Mouse (Mus musculus): Measurements from ENCODE around the gene Gm10570. TPM values are rescaled to one million over a fixed set of nuclear protein-coding genes. Genes with fewer than 3 reads are reported as not detected.

Gene Gm10570
- polyA plus RNA-seq, 1 experiment from 2014 or later = not detected

DNA sequence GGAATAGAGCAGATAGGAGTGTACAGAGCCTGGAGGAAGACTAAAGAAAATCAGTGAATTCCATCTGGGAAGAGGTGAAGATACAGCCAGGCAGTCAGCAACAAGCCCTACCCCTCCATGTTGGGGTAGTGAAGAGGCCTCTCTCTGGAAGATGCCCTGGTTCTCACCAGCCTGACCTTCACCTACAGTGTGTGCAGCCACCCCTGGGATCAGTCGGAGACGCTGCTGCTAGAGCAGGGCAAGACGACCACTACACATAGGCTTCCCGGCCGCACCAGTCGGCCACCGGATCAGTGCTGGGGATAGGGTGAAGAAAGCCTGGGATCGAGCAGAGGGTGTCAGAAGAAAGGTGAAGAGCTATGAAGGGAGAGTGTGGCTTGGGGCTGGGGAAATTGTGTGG is 780 bp upstream of the Gm10570 start:
- no peaks in the 10 kb centered on the region for H3K9me3 ChIP-seq (ENCODE audit: control insufficient read depth, low read length)
- H3K4me2 ChIP-seq (replicated peaks) = peak overlapping the region; percentile 95
- ATAC-seq (ENCODE audit: low FRiP score) = no peak
- peaks cover 19% of the 10 kb centered on the region for H3K36me3 ChIP-seq (replicated peaks; ENCODE audit: control insufficient read depth, insufficient read depth)
- 47% methylated on average over 8 of the region's 8 CpGs for WGBS
- no peak for DNase-seq (ENCODE audit: low spot score)
- H3K27me3 ChIP-seq (ENCODE audit: control insufficient read depth, insufficient read depth, low read length) = peaks cover 13% of the 10 kb centered on the region
- peaks cover 11% of the 10 kb centered on the region for H3K4me1 ChIP-seq (replicated peaks; ENCODE audit: control insufficient read depth, insufficient read depth, low read length)
- H3K4me3 ChIP-seq (replicated peaks; ENCODE audit: low read length) = peak overlapping the region; percentile 59
- peak overlapping the region; percentile 49 for H3K27ac ChIP-seq
- H3K9ac ChIP-seq = peak overlapping the region; percentile 84

DNA sequence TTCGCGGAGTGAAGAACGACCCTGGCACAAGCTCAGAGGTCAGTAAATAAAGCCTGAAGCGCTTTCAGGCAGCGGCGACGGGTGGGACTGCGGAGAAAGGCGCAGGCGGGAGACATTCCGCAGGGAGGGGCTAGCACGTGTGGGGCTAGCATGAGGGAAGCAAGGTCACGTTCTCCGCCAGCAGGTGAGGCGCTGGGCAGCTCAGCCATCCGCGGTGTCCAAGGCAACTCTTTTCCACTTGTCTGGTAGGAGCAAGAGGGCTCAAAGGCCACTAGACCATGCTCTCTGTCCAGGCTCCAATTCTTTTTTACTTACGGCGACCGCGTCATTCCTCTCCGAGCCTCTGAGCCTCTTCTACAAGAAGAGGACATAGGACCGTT is 633 bp downstream of the Gm10570 start:
- H3K9me3 ChIP-seq (ENCODE audit: control insufficient read depth, low read length) = no peaks in the 10 kb centered on the region
- peak; percentile 36 for DNase-seq (ENCODE audit: low spot score)
- peak overlapping the region; percentile 84 for H3K9ac ChIP-seq
- H3K4me3 ChIP-seq (replicated peaks; ENCODE audit: low read length) = peak overlapping the region; percentile 59
- peak overlapping the region; percentile 95 for H3K4me2 ChIP-seq (replicated peaks)
- H3K36me3 ChIP-seq (replicated peaks; ENCODE audit: control insufficient read depth, insufficient read depth) = peaks cover 5% of the 10 kb centered on the region; the same call in 1 of the 2 replicates
- peak; percentile 7; the same call in 1 of the 2 replicates for ATAC-seq (ENCODE audit: low FRiP score)
- H3K4me1 ChIP-seq (replicated peaks; ENCODE audit: control insufficient read depth, insufficient read depth, low read length) = peaks cover 11% of the 10 kb centered on the region
- WGBS = under 1% methylated on average over 23 of the region's 23 CpGs
- peak overlapping the region; percentile 49; the same call in 1 of the 2 replicates for H3K27ac ChIP-seq
- H3K27me3 ChIP-seq (ENCODE audit: control insufficient read depth, insufficient read depth, low read length) = peaks cover 13% of the 10 kb centered on the region

DNA sequence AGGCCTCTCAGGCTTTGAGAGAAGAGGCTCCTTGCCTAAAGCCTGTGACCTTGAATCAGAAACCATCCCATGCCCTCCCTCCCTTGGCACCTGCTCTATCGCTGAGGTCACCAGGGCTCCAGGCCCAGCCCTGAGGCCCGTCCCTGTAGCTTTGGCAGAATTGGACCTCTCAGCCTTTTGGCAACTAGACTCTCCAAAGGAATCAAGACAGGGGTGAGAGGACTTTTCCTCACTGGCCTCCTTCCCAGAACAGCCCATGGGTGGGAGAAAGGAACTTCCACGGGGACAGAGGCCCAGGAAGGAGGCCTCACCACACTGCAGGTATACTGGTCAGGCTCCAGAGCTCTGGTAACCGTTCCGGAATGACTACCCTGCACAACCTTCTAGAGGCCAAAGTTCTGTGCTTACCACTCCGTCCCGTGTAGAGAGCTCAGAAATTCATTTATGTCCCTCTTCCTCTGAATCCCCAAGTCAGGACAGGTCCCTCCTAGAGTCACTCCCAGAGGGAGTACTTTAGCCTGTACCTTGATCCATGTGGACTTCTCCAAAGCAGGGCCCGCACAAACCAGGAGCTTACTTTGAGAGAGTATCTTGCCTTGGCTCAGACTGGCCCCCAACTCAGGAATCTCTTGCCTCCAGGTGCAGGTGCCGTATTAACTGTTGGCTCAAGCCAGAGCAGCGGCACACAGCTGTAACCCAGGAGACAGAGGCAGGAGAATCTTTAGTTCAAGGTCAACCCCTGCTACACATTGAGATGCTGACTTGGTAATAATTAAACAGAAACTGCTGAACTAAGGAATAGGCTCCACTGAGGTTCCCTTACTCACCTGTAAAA is 1.5 kb downstream of the Gm10570 start:
- ATAC-seq (ENCODE audit: low FRiP score) (no peak), DNase-seq (ENCODE audit: low spot score) (no peak)
- H3K9me3 ChIP-seq (ENCODE audit: control insufficient read depth, low read length) = no peaks in the 10 kb centered on the region
- peak overlapping the region; percentile 95 for H3K4me2 ChIP-seq (replicated peaks)
- no peak overlapping the region for H3K27ac ChIP-seq
- peak overlapping the region; percentile 59; the same call in 1 of the 2 replicates for H3K4me3 ChIP-seq (replicated peaks; ENCODE audit: low read length)
- peaks cover 13% of the 10 kb centered on the region for H3K27me3 ChIP-seq (ENCODE audit: control insufficient read depth, insufficient read depth, low read length)
- H3K9ac ChIP-seq = no peak overlapping the region
- H3K36me3 ChIP-seq (replicated peaks; ENCODE audit: control insufficient read depth, insufficient read depth) = no peaks in the 10 kb centered on the region
- WGBS = 78% methylated on average over 10 of the region's 10 CpGs
- H3K4me1 ChIP-seq (replicated peaks; ENCODE audit: control insufficient read depth, insufficient read depth, low read length) = peaks cover 11% of the 10 kb centered on the region

- DNase-seq (ENCODE audit: low spot score) = no peak
- Histone ChIP-seq H3K9me3 (ENCODE audit: control insufficient read depth, low read length) (no peaks in the 10 kb centered on the region), H3K4me3 (replicated peaks; ENCODE audit: low read length) (no peak overlapping the region), H3K27ac (no peak overlapping the region), H3K4me1 (replicated peaks; ENCODE audit: control insufficient read depth, insufficient read depth, low read length) (peaks cover 11% of the 10 kb centered on the region), H3K4me2 (replicated peaks) (no peak overlapping the region), H3K27me3 (ENCODE audit: control insufficient read depth, insufficient read depth, low read length) (peaks cover 13% of the 10 kb centered on the region), H3K9ac (no peak overlapping the region), H3K36me3 (replicated peaks; ENCODE audit: control insufficient read depth, insufficient read depth) (no peaks in the 10 kb centered on the region)
- no peak for ATAC-seq (ENCODE audit: low FRiP score)
- WGBS = 18% methylated on average over 3 of the region's 3 CpGs
Observed at GRCm38 (mm10) chr4:130304746-130305145, 3.7 kb downstream of the Gm10570 start.

GRCm38 (mm10) chr4:130302285-130302870 is 6.1 kb downstream of the Gm10570 start:
- no peak for DNase-seq (ENCODE audit: low spot score)
- Histone ChIP-seq H3K9ac (no peak overlapping the region), H3K36me3 (replicated peaks; ENCODE audit: control insufficient read depth, insufficient read depth) (no peaks in the 10 kb centered on the region), H3K9me3 (ENCODE audit: control insufficient read depth, low read length) (no peaks in the 10 kb centered on the region), H3K4me1 (replicated peaks; ENCODE audit: control insufficient read depth, insufficient read depth, low read length) (no peaks in the 10 kb centered on the region), H3K27me3 (ENCODE audit: control insufficient read depth, insufficient read depth, low read length) (peaks cover 10% of the 10 kb centered on the region), H3K4me2 (replicated peaks) (no peak overlapping the region), H3K27ac (no peak overlapping the region), H3K4me3 (replicated peaks; ENCODE audit: low read length) (no peak overlapping the region)
- WGBS = 47% methylated on average over 12 of the region's 12 CpGs
- ATAC-seq (ENCODE audit: low FRiP score) = no peak

GRCm38 (mm10) chr4:130299629-130300018 is 8.8 kb downstream of the Gm10570 start:
- DNase-seq (ENCODE audit: low spot score) = no peak
- Histone ChIP-seq H3K9ac (no peak overlapping the region), H3K4me1 (replicated peaks; ENCODE audit: control insufficient read depth, insufficient read depth, low read length) (no peaks in the 10 kb centered on the region), H3K4me3 (replicated peaks; ENCODE audit: low read length) (no peak overlapping the region), H3K27me3 (ENCODE audit: control insufficient read depth, insufficient read depth, low read length) (no peaks in the 10 kb centered on the region), H3K27ac (no peak overlapping the region), H3K9me3 (ENCODE audit: control insufficient read depth, low read length) (no peaks in the 10 kb centered on the region), H3K36me3 (replicated peaks; ENCODE audit: control insufficient read depth, insufficient read depth) (no peaks in the 10 kb centered on the region), H3K4me2 (replicated peaks) (no peak overlapping the region)
- no peak for ATAC-seq (ENCODE audit: low FRiP score)
- WGBS = 68% methylated on average over 8 of the region's 8 CpGs

DNA sequence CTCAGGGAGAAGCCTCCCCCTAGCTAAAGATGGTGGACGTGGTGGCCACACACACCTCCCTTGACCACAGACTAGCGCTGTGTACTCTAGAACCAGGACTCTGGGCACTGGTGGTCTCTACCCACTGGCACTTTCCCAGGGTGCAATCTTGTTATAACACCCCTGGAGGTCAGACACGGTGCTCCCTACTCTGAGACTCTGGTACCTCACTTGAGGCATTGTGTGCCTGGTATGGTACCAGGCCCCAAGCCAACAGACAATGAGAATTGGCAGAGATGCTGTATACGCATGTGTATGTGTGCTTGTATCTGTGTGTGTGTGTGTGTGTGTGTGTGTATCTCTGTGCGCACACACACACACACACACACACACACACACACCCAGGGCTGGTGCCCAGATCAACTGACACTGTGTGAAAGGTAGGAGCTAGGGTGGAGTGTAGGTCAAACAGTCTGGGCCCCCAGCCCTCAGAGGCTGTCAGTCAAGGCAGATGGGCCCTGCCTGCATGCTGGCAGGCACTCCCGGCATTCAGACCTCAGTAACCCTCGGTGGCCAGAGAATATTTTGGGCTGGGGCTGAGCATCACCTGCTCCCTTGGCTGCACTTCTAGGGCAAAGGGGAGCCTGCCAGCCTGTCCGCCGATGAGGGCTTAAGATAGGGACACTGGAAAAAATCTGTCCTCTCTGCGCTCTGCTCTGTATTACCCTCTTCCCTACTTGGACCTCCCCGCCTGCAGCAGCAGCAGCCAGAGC is 9.4 kb downstream of the Gm10570 start:
- Histone ChIP-seq H3K9me3 (ENCODE audit: control insufficient read depth, low read length) (no peaks in the 10 kb centered on the region), H3K4me1 (replicated peaks; ENCODE audit: control insufficient read depth, insufficient read depth, low read length) (no peaks in the 10 kb centered on the region), H3K27ac (no peak overlapping the region), H3K36me3 (replicated peaks; ENCODE audit: control insufficient read depth, insufficient read depth) (no peaks in the 10 kb centered on the region), H3K4me2 (replicated peaks) (no peak overlapping the region), H3K27me3 (ENCODE audit: control insufficient read depth, insufficient read depth, low read length) (no peaks in the 10 kb centered on the region), H3K4me3 (replicated peaks; ENCODE audit: low read length) (no peak overlapping the region), H3K9ac (no peak overlapping the region)
- ATAC-seq (ENCODE audit: low FRiP score) (peak; percentile 32; the same call in 1 of the 2 replicates), DNase-seq (ENCODE audit: low spot score) (no peak)
- 75% methylated on average over 11 of the region's 11 CpGs for WGBS

- no peak overlapping the region for H3K4me2 ChIP-seq (replicated peaks)
- no peak overlapping the region for H3K27ac ChIP-seq
- H3K4me1 ChIP-seq (replicated peaks; ENCODE audit: control insufficient read depth, insufficient read depth, low read length) = no peaks in the 10 kb centered on the region
- ATAC-seq (ENCODE audit: low FRiP score) (no peak; the same call in 1 of the 2 replicates), DNase-seq (ENCODE audit: low spot score) (peak; percentile 47)
- 25% methylated on average over 13 of the region's 13 CpGs for WGBS
- no peaks in the 10 kb centered on the region for H3K9me3 ChIP-seq (ENCODE audit: control insufficient read depth, low read length)
- no peaks in the 10 kb centered on the region for H3K27me3 ChIP-seq (ENCODE audit: control insufficient read depth, insufficient read depth, low read length)
- H3K4me3 ChIP-seq (replicated peaks; ENCODE audit: low read length) = no peak overlapping the region
- H3K9ac ChIP-seq = no peak overlapping the region
- no peaks in the 10 kb centered on the region for H3K36me3 ChIP-seq (replicated peaks; ENCODE audit: control insufficient read depth, insufficient read depth)
Observed at GRCm38 (mm10) chr4:130297123-130297529, 11.3 kb downstream of the Gm10570 start.

All from hindbrain, embryonic 14.5 days (tissue).